Mouse (Mus musculus): Measurements from ENCODE around the gene Elmo3. TPM values are rescaled to one million over a fixed set of nuclear protein-coding genes. Genes with fewer than 3 reads are reported as not detected.

Gene Elmo3
- polyA plus RNA-seq, 2 experiments: 2.5 to 4.2 TPM

GRCm38 (mm10) chr8:105359208-105359607 lies 53.8 kb downstream of the Elmo3 start:
- no peak overlapping the region for H3K27ac ChIP-seq
- 60% methylated on average over 15 of the region's 15 CpGs for WGBS (ENCODE audit: insufficient replicate concordance)
- H3K27me3 ChIP-seq (ENCODE audit: control insufficient read depth, insufficient read depth, low read length): no peaks in the 10 kb centered on the region
- H3K4me2 ChIP-seq (ENCODE audit: low read depth): no peak overlapping the region
- H3K9me3 ChIP-seq (ENCODE audit: control insufficient read depth, low read length): no peaks in the 10 kb centered on the region
- DNase-seq (ENCODE audit: low read depth in 3 of 3, low spot score in 3 of 3) (no peak), ATAC-seq (ENCODE audit: insufficient read depth) (no peak)
- no peak overlapping the region for H3K9ac ChIP-seq (replicated peaks)
- H3K4me3 ChIP-seq (ENCODE audit: insufficient read depth in 1 of 2, low read depth in 2 of 2, low read length in 2 of 2): no peak overlapping the region
- H3K4me1 ChIP-seq (replicated peaks; ENCODE audit: control insufficient read depth in 2 of 2, insufficient read depth in 2 of 2, low read length in 1 of 2): peaks cover 0 to 4% of the 10 kb centered on the region in 2 experiments; a peak in 1 of 4 replicates
- no peaks in the 10 kb centered on the region for H3K36me3 ChIP-seq (replicated peaks; ENCODE audit: control insufficient read depth, insufficient read depth, low read depth)
- TF ChIP-seq EP300 (IDR thresholded peaks at IDR 0.05; ENCODE audit: low read depth) (no peak), CTCF (IDR thresholded peaks at IDR 0.05; ENCODE audit: low read depth) (no peak)

DNA sequence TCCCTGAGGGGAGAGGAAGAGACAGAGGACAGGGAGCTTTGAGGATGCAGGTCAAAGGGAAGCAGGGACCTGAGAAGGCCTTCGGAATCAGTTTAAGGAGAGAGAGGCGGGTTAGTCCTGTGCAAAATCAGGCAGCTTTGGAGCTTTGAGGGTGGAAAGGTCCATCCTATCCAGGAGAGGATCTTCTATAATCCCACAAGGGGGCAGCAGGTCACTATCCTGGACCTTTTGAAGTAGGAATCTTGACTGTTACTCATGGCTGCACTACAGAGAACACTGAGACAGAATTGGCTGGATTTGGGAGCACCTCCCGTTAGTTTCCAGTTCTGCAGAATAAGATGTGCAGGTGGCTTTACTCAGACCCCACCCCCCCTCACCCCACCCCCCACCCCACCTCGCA lies 54.2 kb downstream of the Elmo3 start:
- Histone ChIP-seq H3K4me3 (ENCODE audit: insufficient read depth in 1 of 2, low read depth in 2 of 2, low read length in 2 of 2) (no peak overlapping the region), H3K27ac (no peak overlapping the region), H3K36me3 (replicated peaks; ENCODE audit: control insufficient read depth, insufficient read depth, low read depth) (no peaks in the 10 kb centered on the region), H3K27me3 (ENCODE audit: control insufficient read depth, insufficient read depth, low read length) (no peaks in the 10 kb centered on the region), H3K9ac (replicated peaks) (no peak overlapping the region), H3K4me1 (replicated peaks; ENCODE audit: control insufficient read depth in 2 of 2, insufficient read depth in 2 of 2, low read length in 1 of 2) (peaks cover 0 to 4% of the 10 kb centered on the region in 2 experiments; a peak in 1 of 4 replicates), H3K4me2 (ENCODE audit: low read depth) (no peak overlapping the region), H3K9me3 (ENCODE audit: control insufficient read depth, low read length) (no peaks in the 10 kb centered on the region)
- no peak for ATAC-seq (ENCODE audit: insufficient read depth)
- no peak for DNase-seq (ENCODE audit: low read depth in 3 of 3, low spot score in 3 of 3)
- 53% methylated on average over 4 of the region's 4 CpGs for WGBS (ENCODE audit: insufficient replicate concordance)
- no peak for TF ChIP-seq EP300 (IDR thresholded peaks at IDR 0.05; ENCODE audit: low read depth)
- TF ChIP-seq CTCF (IDR thresholded peaks at IDR 0.05; ENCODE audit: low read depth): peak; percentile 35; the same call in 1 of the 2 replicates

MicroRNAs encoded within 50 kb of the gene (microRNA counts, 519-probe panel; counts per million panel counts)
- microRNA mmu-miR-328: 69.9 counts per million

Small RNA genes lying within 50 kb of the gene (microRNA-seq; reads per million reads assigned to microRNA genes)
- not detected for gene Gm27320
- gene Mir328: 373 reads per million, percentile 62 among the genes with 10 or more reads in this experiment

Other genes with a start within 250 kb of the Elmo3 start
- gene Ces3b, start 221.8 kb upstream of the Elmo3 start, polyA plus RNA-seq (2012; rRNA removed): not detected in 2 replicates
- gene Ces3b, start 221.8 kb upstream of the Elmo3 start, polyA plus RNA-seq (2014; fragmentation: Nextera tagmentation; extraction: Ambion mirVana): not detected in 2 replicates
- gene Ces4a, start 173.8 kb upstream of the Elmo3 start, polyA plus RNA-seq (2012; rRNA removed): not detected in 2 replicates
- not detected in 2 replicates for gene Ces4a, start 173.8 kb upstream of the Elmo3 start, polyA plus RNA-seq (2014; fragmentation: Nextera tagmentation; extraction: Ambion mirVana)
- 3.6 and 5.8 TPM in 2 replicates for gene Cbfb, start 134.9 kb upstream of the Elmo3 start, polyA plus RNA-seq (2012; rRNA removed)
- gene Cbfb, start 134.9 kb upstream of the Elmo3 start, polyA plus RNA-seq (2014; fragmentation: Nextera tagmentation; extraction: Ambion mirVana): 7.5 and 7.8 TPM in 2 replicates
- gene D230025D16Rik, start 80.5 kb upstream of the Elmo3 start, polyA plus RNA-seq (2012; rRNA removed): 10.7 and 11.9 TPM in 2 replicates
- gene D230025D16Rik, start 80.5 kb upstream of the Elmo3 start, polyA plus RNA-seq (2014; fragmentation: Nextera tagmentation; extraction: Ambion mirVana): 14.7 and 16.7 TPM in 2 replicates
- gene B3gnt9, start 50.4 kb upstream of the Elmo3 start, polyA plus RNA-seq (2012; rRNA removed): 1.6 and 1.7 TPM in 2 replicates
- 2.3 and 3.1 TPM in 2 replicates for gene B3gnt9, start 50.4 kb upstream of the Elmo3 start, polyA plus RNA-seq (2014; fragmentation: Nextera tagmentation; extraction: Ambion mirVana)
- gene Tradd, start 41.0 kb upstream of the Elmo3 start, polyA plus RNA-seq (2012; rRNA removed): 5.5 and 6.0 TPM in 2 replicates
- 11.5 and 15.8 TPM in 2 replicates for gene Tradd, start 41.0 kb upstream of the Elmo3 start, polyA plus RNA-seq (2014; fragmentation: Nextera tagmentation; extraction: Ambion mirVana)
- gene Fbxl8, start 41.0 kb upstream of the Elmo3 start, polyA plus RNA-seq (2012; rRNA removed): 1.0 and 1.3 TPM in 2 replicates
- gene Fbxl8, start 41.0 kb upstream of the Elmo3 start, polyA plus RNA-seq (2014; fragmentation: Nextera tagmentation; extraction: Ambion mirVana): 0.75 and 0.83 TPM in 2 replicates
- gene Hsf4, start 35.8 kb upstream of the Elmo3 start, polyA plus RNA-seq (2012; rRNA removed): 0.03 TPM in 1 of 2 replicates, not detected in the other
- 0.08 TPM in 1 of 2 replicates, not detected in the other for gene Hsf4, start 35.8 kb upstream of the Elmo3 start, polyA plus RNA-seq (2014; fragmentation: Nextera tagmentation; extraction: Ambion mirVana)
- 0.02 and 0.03 TPM in 2 replicates for gene Nol3, start 29.5 kb upstream of the Elmo3 start, polyA plus RNA-seq (2012; rRNA removed)
- not detected in 2 replicates for gene Nol3, start 29.5 kb upstream of the Elmo3 start, polyA plus RNA-seq (2014; fragmentation: Nextera tagmentation; extraction: Ambion mirVana)
- 1.3 and 1.6 TPM in 2 replicates for gene 4931428F04Rik, start 15.7 kb upstream of the Elmo3 start, polyA plus RNA-seq (2012; rRNA removed)
- gene 4931428F04Rik, start 15.7 kb upstream of the Elmo3 start, polyA plus RNA-seq (2014; fragmentation: Nextera tagmentation; extraction: Ambion mirVana): 0.48 and 0.62 TPM in 2 replicates
- gene Exoc3l, start 9.5 kb upstream of the Elmo3 start, polyA plus RNA-seq (2012; rRNA removed): 6.2 and 6.5 TPM in 2 replicates
- 4.5 and 4.7 TPM in 2 replicates for gene Exoc3l, start 9.5 kb upstream of the Elmo3 start, polyA plus RNA-seq (2014; fragmentation: Nextera tagmentation; extraction: Ambion mirVana)
- gene E2f4, start 7.9 kb upstream of the Elmo3 start, polyA plus RNA-seq (2012; rRNA removed): 275 and 297 TPM in 2 replicates
- gene E2f4, start 7.9 kb upstream of the Elmo3 start, polyA plus RNA-seq (2014; fragmentation: Nextera tagmentation; extraction: Ambion mirVana): 206 and 227 TPM in 2 replicates
- 10.4 and 12.1 TPM in 2 replicates for gene Lrrc29, start 20.7 kb downstream of the Elmo3 start, polyA plus RNA-seq (2012; rRNA removed)
- 9.1 and 11.4 TPM in 2 replicates for gene Lrrc29, start 20.7 kb downstream of the Elmo3 start, polyA plus RNA-seq (2014; fragmentation: Nextera tagmentation; extraction: Ambion mirVana)
- 59.1 and 66.5 TPM in 2 replicates for gene Tmem208, start 20.8 kb downstream of the Elmo3 start, polyA plus RNA-seq (2012; rRNA removed)
- 103 and 107 TPM in 2 replicates for gene Tmem208, start 20.8 kb downstream of the Elmo3 start, polyA plus RNA-seq (2014; fragmentation: Nextera tagmentation; extraction: Ambion mirVana)
- 3.4 and 4.4 TPM in 2 replicates for gene Fhod1, start 42.4 kb downstream of the Elmo3 start, polyA plus RNA-seq (2012; rRNA removed)
- 0.42 and 0.82 TPM in 2 replicates for gene Fhod1, start 42.4 kb downstream of the Elmo3 start, polyA plus RNA-seq (2014; fragmentation: Nextera tagmentation; extraction: Ambion mirVana)
- gene Slc9a5, start 43.2 kb downstream of the Elmo3 start, polyA plus RNA-seq (2012; rRNA removed): 0.87 and 0.90 TPM in 2 replicates
- gene Slc9a5, start 43.2 kb downstream of the Elmo3 start, polyA plus RNA-seq (2014; fragmentation: Nextera tagmentation; extraction: Ambion mirVana): 0.08 and 0.14 TPM in 2 replicates
- 0.08 TPM in 2 replicates for gene Plekhg4, start 67.7 kb downstream of the Elmo3 start, polyA plus RNA-seq (2012; rRNA removed)
- 0.06 TPM in 2 replicates for gene Plekhg4, start 67.7 kb downstream of the Elmo3 start, polyA plus RNA-seq (2014; fragmentation: Nextera tagmentation; extraction: Ambion mirVana)
- not detected in 2 replicates for gene Kctd19, start 107.9 kb downstream of the Elmo3 start, polyA plus RNA-seq (2012; rRNA removed)
- not detected in 2 replicates for gene Kctd19, start 107.9 kb downstream of the Elmo3 start, polyA plus RNA-seq (2014; fragmentation: Nextera tagmentation; extraction: Ambion mirVana)
- 0.04 and 0.09 TPM in 2 replicates for gene Lrrc36, start 108.0 kb downstream of the Elmo3 start, polyA plus RNA-seq (2012; rRNA removed)
- 0.08 and 0.10 TPM in 2 replicates for gene Lrrc36, start 108.0 kb downstream of the Elmo3 start, polyA plus RNA-seq (2014; fragmentation: Nextera tagmentation; extraction: Ambion mirVana)
- gene Tppp3, start 165.9 kb downstream of the Elmo3 start, polyA plus RNA-seq (2012; rRNA removed): 0.49 and 0.60 TPM in 2 replicates
- gene Tppp3, start 165.9 kb downstream of the Elmo3 start, polyA plus RNA-seq (2014; fragmentation: Nextera tagmentation; extraction: Ambion mirVana): 0.49 and 0.63 TPM in 2 replicates
- gene Zdhhc1, start 191.3 kb downstream of the Elmo3 start, polyA plus RNA-seq (2012; rRNA removed): 2.2 and 2.4 TPM in 2 replicates
- 0.90 and 1.2 TPM in 2 replicates for gene Zdhhc1, start 191.3 kb downstream of the Elmo3 start, polyA plus RNA-seq (2014; fragmentation: Nextera tagmentation; extraction: Ambion mirVana)
- gene Hsd11b2, start 213.2 kb downstream of the Elmo3 start, polyA plus RNA-seq (2012; rRNA removed): 1.1 TPM in 2 replicates
- 0.42 and 0.99 TPM in 2 replicates for gene Hsd11b2, start 213.2 kb downstream of the Elmo3 start, polyA plus RNA-seq (2014; fragmentation: Nextera tagmentation; extraction: Ambion mirVana)